Mouse (Mus musculus) bone marrow macrophage, adult 2 months (primary cell): ENCODE data around the gene Crtac1.

Experiments used
- CTCF ChIP-seq: IDR thresholded peaks from 2 replicates; pipeline ENCODE4 v1.5.1; 2012; ENCODE audit warnings: low read depth, mild to moderate bottlenecking, low read length, moderate library complexity
- POLR2A ChIP-seq: IDR thresholded peaks from 2 replicates; pipeline ENCODE4 v1.6.1; 2012; ENCODE audit warnings: mild to moderate bottlenecking, low read depth, low read length, borderline replicate concordance

- TF ChIP-seq CTCF = no peak
- no peak for TF ChIP-seq POLR2A
These were observed 31.6 kb downstream of the Crtac1 start for GRCm38 (mm10) chr19:42399974-42400373.
